Mouse (Mus musculus) bone marrow, adult 2 months (tissue): Measurements from ENCODE around the gene Rnf185.

Source experiments
- CTCF ChIP-seq: fragments of 200-500 bp; IDR thresholded peaks from 2 replicates; pipeline ENCODE4 v1.5.1; 2011; ENCODE audit warnings: low read length, control low read depth; ENCODE audit not compliant: control insufficient read depth, insufficient read depth
- POLR2A ChIP-seq: fragments of 200-500 bp; IDR thresholded peaks from 2 replicates; pipeline ENCODE4 v1.6.1; 2011; ENCODE audit warnings: low read depth, mild to moderate bottlenecking, control low read depth, low read length, borderline replicate concordance; ENCODE audit not compliant: control insufficient read depth

- no peak for TF ChIP-seq CTCF
- no peak for TF ChIP-seq POLR2A
Measured at GRCm38 (mm10) chr11:3394520-3394919, 57.6 kb downstream of the Rnf185 start.
